Mouse (Mus musculus) midbrain, embryonic 11.5 days (tissue): ENCODE results near the gene Zkscan17. TPM values are rescaled to one million over a fixed set of nuclear protein-coding genes. Genes with fewer than 3 reads are reported as not detected.
A peak's percentile ranks its signal among the peaks of the same experiment; 100 is the strongest.

Experiments
- ATAC-seq: fragments of 200-750 bp; cut with Nextera tagmentation; 2 replicates; pipeline ENCODE4 v1.8.0; 2017; ENCODE audit warnings: moderate TSS enrichment, moderate library complexity; ENCODE audit not compliant: low FRiP score
- DNase-seq: peaks from one replicate; pipeline ENCODE4 v3.0.0; 2015; ENCODE audit warnings: low spot score; ENCODE audit errors: missing footprints
- H3K27ac ChIP-seq: fragments of 300-500 bp; sonication (generic); 2 replicates; pipeline ENCODE4 v1.5.1; 2014; ENCODE audit warnings: low read depth, low read length
- H3K27me3 ChIP-seq: fragments of 300-500 bp; sonication (generic); 2 replicates; pipeline ENCODE4 v1.6.1; 2014; ENCODE audit warnings: mild to moderate bottlenecking, low read length, moderate library complexity, mixed read lengths; ENCODE audit not compliant: control insufficient read depth, insufficient read depth
- H3K36me3 ChIP-seq: fragments of 300-500 bp; sonication (generic); 2 replicates; pipeline ENCODE4 v1.6.1; 2014; ENCODE audit warnings: mild to moderate bottlenecking, low read length, moderate library complexity, mixed read lengths; ENCODE audit not compliant: control insufficient read depth, insufficient read depth
- H3K4me1 ChIP-seq: fragments of 300-500 bp; sonication (generic); 2 replicates; pipeline ENCODE4 v1.6.1; 2014; ENCODE audit warnings: low read length; ENCODE audit not compliant: control insufficient read depth, insufficient read depth
- H3K4me2 ChIP-seq: fragments of 300-500 bp; sonication (generic); 2 replicates; pipeline ENCODE4 v1.6.1; 2014; ENCODE audit warnings: mild to moderate bottlenecking, moderate library complexity
- H3K4me3 ChIP-seq: fragments of 300-500 bp; sonication (generic); 2 replicates; pipeline ENCODE4 v1.5.1; 2014; ENCODE audit warnings: low read depth, low read length
- H3K9ac ChIP-seq: fragments of 300-500 bp; sonication (generic); 2 replicates; pipeline ENCODE4 v1.6.1; 2014; ENCODE audit warnings: low read length
- H3K9me3 ChIP-seq: fragments of 300-500 bp; sonication (generic); 2 replicates; pipeline ENCODE4 v1.6.1; 2016; ENCODE audit warnings: low read length; ENCODE audit not compliant: control insufficient read depth
- WGBS: fragments of 180-500 bp; shearing (Covaris S2); extraction: QIAGEN DNeasy Blood & Tissue Kit; methylation state at CpG from one replicate; pipeline ENCODE4 v1.1.7; 2014; 5-methylcytosine and 5-hydroxymethylcytosine counted together
- polyA plus RNA-seq: library from polyadenylated mRNA; unstranded; fragments of >200 nt; fragmentation: Nextera tagmentation; extraction: Ambion mirVana; gene quantifications from 2 replicates; pipeline ENCODE4 v1.2.1, GENCODE M21; 2014

Zkscan17 gene
- polyA plus RNA-seq, 1 experiment from 2014 or later, result 22.4 TPM

GRCm38 (mm10) chr11:59456346-59456745 is 70.2 kb downstream of the Zkscan17 start:
- Histone ChIP-seq H3K36me3 (peaks cover 9% of the 10 kb centered on the region), H3K4me1 (no peaks in the 10 kb centered on the region), H3K27me3 (no peaks in the 10 kb centered on the region), H3K4me2 (no peak overlapping the region), H3K27ac (no peak overlapping the region), H3K4me3 (no peak overlapping the region), H3K9me3 (no peaks in the 10 kb centered on the region), H3K9ac (no peak overlapping the region)
- no peak for DNase-seq
- ATAC-seq, result no peak
- WGBS, result 93% methylated on average over 2 of the region's 2 CpGs

- Histone ChIP-seq H3K4me3 (peak within 1 kb of the TSS; percentile 83), H3K4me2 (peak within 1 kb of the TSS; percentile 96), H3K27ac (no peak within 1 kb of the TSS), H3K4me1 (peaks cover 7% of the 10 kb centered on the region), H3K36me3 (0 out of 2 replicates have a peak, but pooled peaks cover 5% of the 10 kb centered on the region), H3K27me3 (no peaks in the 10 kb centered on the region), H3K9ac (peak within 1 kb of the TSS; percentile 85), H3K9me3 (no peaks in the 10 kb centered on the region)
- DNase-seq (no peak), ATAC-seq (no peak)
- 80% methylated on average over 4 of the region's 4 CpGs for WGBS
These were observed 75.5 kb downstream of the Zkscan17 start, which contains the start of gene Snap47 for GRCm38 (mm10) chr11:59451086-59451485. Snap47 (minus strand) TSS chr11:59451186.

GRCm38 (mm10) chr11:59450230-59450771 is 76.2 kb downstream of the Zkscan17 start:
- Histone ChIP-seq H3K9me3 (no peaks in the 10 kb centered on the region), H3K4me1 (peaks cover 7% of the 10 kb centered on the region), H3K27me3 (no peaks in the 10 kb centered on the region), H3K9ac (peak overlapping the region; percentile 85), H3K4me2 (peak overlapping the region; percentile 96), H3K4me3 (peak overlapping the region; percentile 83), H3K36me3 (0 out of 2 replicates have a peak, but pooled peaks cover 5% of the 10 kb centered on the region), H3K27ac (no peak overlapping the region)
- WGBS, result under 1% methylated on average over 38 of the region's 38 CpGs
- DNase-seq (no peak), ATAC-seq (peak; percentile 65)

- WGBS, result 0% methylated on average over 36 of the region's 40 CpGs
- ATAC-seq, result peak; percentile 95
- DNase-seq, result peak; percentile 99
- no peaks in the 10 kb centered on the region for H3K27me3 ChIP-seq
- H3K4me3 ChIP-seq, result peak within 1 kb of the TSS; percentile 83
- H3K9me3 ChIP-seq, result no peaks in the 10 kb centered on the region
- peak within 1 kb of the TSS; percentile 85 for H3K9ac ChIP-seq
- H3K4me1 ChIP-seq, result peaks cover 7% of the 10 kb centered on the region
- peak within 1 kb of the TSS; percentile 54 for H3K27ac ChIP-seq
- 0 out of 2 replicates have a peak, but pooled peaks cover 2% of the 10 kb centered on the region for H3K36me3 ChIP-seq
- H3K4me2 ChIP-seq, result peak within 1 kb of the TSS; percentile 96
These were observed 76.8 kb downstream of the Zkscan17 start, which contains the start of gene Jmjd4 for GRCm38 (mm10) chr11:59449741-59450229. Jmjd4 (plus strand) TSS chr11:59450045.

- H3K4me3 ChIP-seq, result no peak overlapping the region
- peaks cover 2% of the 10 kb centered on the region; the same call in 1 of the 2 replicates for H3K36me3 ChIP-seq
- no peak overlapping the region for H3K9ac ChIP-seq
- no peak overlapping the region for H3K27ac ChIP-seq
- H3K9me3 ChIP-seq, result no peaks in the 10 kb centered on the region
- ATAC-seq, result no peak
- H3K4me1 ChIP-seq, result no peaks in the 10 kb centered on the region
- no peaks in the 10 kb centered on the region for H3K27me3 ChIP-seq
- no peak for DNase-seq
- H3K4me2 ChIP-seq, result no peak overlapping the region
These were observed 83.4 kb downstream of the Zkscan17 start for GRCm38 (mm10) chr11:59443102-59443501.

- 93% methylated on average over 12 of the region's 12 CpGs for WGBS
- H3K27me3 ChIP-seq, result no peaks in the 10 kb centered on the region
- H3K27ac ChIP-seq, result no peak overlapping the region
- no peak overlapping the region for H3K9ac ChIP-seq
- ATAC-seq, result no peak
- H3K4me3 ChIP-seq, result no peak overlapping the region
- H3K4me2 ChIP-seq, result no peak overlapping the region
- H3K36me3 ChIP-seq, result peaks cover 5% of the 10 kb centered on the region; the same call in 1 of the 2 replicates
- no peaks in the 10 kb centered on the region for H3K9me3 ChIP-seq
- no peaks in the 10 kb centered on the region for H3K4me1 ChIP-seq
- DNase-seq, result no peak
These were observed 88.6 kb downstream of the Zkscan17 start for GRCm38 (mm10) chr11:59437954-59438353.

Other genes with a start within 250 kb of the Zkscan17 start
- gene Wnt3a, start 236.0 kb downstream of the Zkscan17 start, polyA plus RNA-seq, result 1.4 and 2.0 TPM in 2 replicates
- gene Wnt9a, start 219.8 kb downstream of the Zkscan17 start, polyA plus RNA-seq, result 4.0 and 4.8 TPM in 2 replicates
- not detected in 2 replicates for gene Prss38, start 151.1 kb downstream of the Zkscan17 start, polyA plus RNA-seq
- gene Jmjd4, start 76.7 kb downstream of the Zkscan17 start, polyA plus RNA-seq, result 12.4 and 14.3 TPM in 2 replicates
- gene Snap47, start 75.6 kb downstream of the Zkscan17 start, polyA plus RNA-seq, result 144 and 159 TPM in 2 replicates
- gene Zfp867, start 54.3 kb downstream of the Zkscan17 start, polyA plus RNA-seq, result 11.4 and 11.9 TPM in 2 replicates
- not detected in 2 replicates for gene Nlrp3, start 14.8 kb upstream of the Zkscan17 start, polyA plus RNA-seq
- gene Olfr222, start 49.5 kb upstream of the Zkscan17 start, polyA plus RNA-seq, result not detected in 2 replicates
- gene Olfr223, start 66.5 kb upstream of the Zkscan17 start, polyA plus RNA-seq, result not detected in 2 replicates
- gene Mprip, start 134.6 kb upstream of the Zkscan17 start, polyA plus RNA-seq, result 55.9 and 69.5 TPM in 2 replicates